Mouse (Mus musculus) C2C12 (cell line): ENCODE measurements around the gene Zc3h7a. TPM values are rescaled to one million over a fixed set of nuclear protein-coding genes. Genes with fewer than 3 reads are reported as not detected.

Source experiments
- H3K27me3 ChIP-seq: one replicate; pipeline ENCODE4 v1.6.1; 2011; ENCODE audit not compliant: control insufficient read depth, insufficient read depth, insufficient read length
- H3K36me3 ChIP-seq: one replicate; pipeline ENCODE4 v1.6.1; 2011; ENCODE audit not compliant: control insufficient read depth, insufficient read depth
- H3K4me3 ChIP-seq: one replicate; pipeline ENCODE4 v1.5.1; 2011; ENCODE audit warnings: mild to moderate bottlenecking, control low read depth; ENCODE audit not compliant: poor library complexity, insufficient read depth, severe bottlenecking
- H3K79me2 ChIP-seq: one replicate; pipeline ENCODE4 v1.6.1; 2011; ENCODE audit not compliant: control insufficient read depth, insufficient read depth
- H3K79me3 ChIP-seq: one replicate; pipeline ENCODE4 v1.6.1; 2011; ENCODE audit warnings: low read depth, control low read depth
- H3ac ChIP-seq: one replicate; pipeline ENCODE3; 2011; ENCODE audit warnings: low read depth; ENCODE audit not compliant: control insufficient read depth, insufficient read length
- CEBPB ChIP-seq: IDR thresholded peaks from one replicate; pipeline ENCODE4 v1.6.1; 2011; ENCODE audit warnings: low read depth, mild to moderate bottlenecking, control low read depth, moderate library complexity
- CTCF ChIP-seq: IDR thresholded peaks from one replicate; pipeline ENCODE4 v1.5.1; 2011; ENCODE audit not compliant: control insufficient read depth, insufficient read depth, insufficient read length
- FOSL1 ChIP-seq: IDR thresholded peaks from one replicate; pipeline ENCODE4 v1.8.0; 2011; ENCODE audit warnings: mild to moderate bottlenecking, low read length; ENCODE audit not compliant: poor library complexity, insufficient read depth, severe bottlenecking
- MAX ChIP-seq: IDR thresholded peaks from one replicate; pipeline ENCODE4 v1.6.1; 2011; ENCODE audit warnings: mild to moderate bottlenecking, control low read depth
- MYOD1 ChIP-seq: IDR thresholded peaks from one replicate; pipeline ENCODE4 v1.6.1; 2011; ENCODE audit warnings: low read depth; ENCODE audit not compliant: control insufficient read depth, insufficient read length
- MYOG ChIP-seq: IDR thresholded peaks from one replicate; pipeline ENCODE4 v1.6.1; 2011; ENCODE audit not compliant: control insufficient read depth, insufficient read length; ENCODE audit errors: extremely low read depth
- USF1 ChIP-seq: IDR thresholded peaks from one replicate; pipeline ENCODE4 v1.6.1; 2011; ENCODE audit warnings: low read depth, mild to moderate bottlenecking, control low read depth, moderate library complexity
- polyA plus RNA-seq: library from polyadenylated mRNA; unstranded; fragments of >200 nt; fragmentation: generic; extraction: Trizol; gene quantifications from one replicate; pipeline ENCODE4 v1.2.1, GENCODE M21; 2012; ENCODE audit warnings: missing spikeins

Gene Zc3h7a
- polyA plus RNA-seq, 1 experiment, result 10.2 TPM

- Histone ChIP-seq H3ac (peak overlapping the region; percentile 52), H3K79me3 (peaks cover 32% of the 10 kb centered on the region), H3K79me2 (peaks cover 42% of the 10 kb centered on the region), H3K4me3 (peak overlapping the region; percentile 86), H3K36me3 (no peaks in the 10 kb centered on the region), H3K27me3 (no peaks in the 10 kb centered on the region)
- TF ChIP-seq MYOG (no peak), MYOD1 (no peak), MAX (no peak), CEBPB (no peak), USF1 (no peak), CTCF (no peak), FOSL1 (no peak)
These were observed 671 bp upstream of the Zc3h7a start for GRCm38 (mm10) chr16:11176884-11177244.

GRCm38 (mm10) chr16:11175489-11176207, 545 bp downstream of the Zc3h7a start:
- H3K27me3 ChIP-seq, result no peaks in the 10 kb centered on the region
- peak overlapping the region; percentile 86 for H3K4me3 ChIP-seq
- no peaks in the 10 kb centered on the region for H3K36me3 ChIP-seq
- TF ChIP-seq MYOG (no peak), MYOD1 (no peak), FOSL1 (no peak), USF1 (no peak), CEBPB (no peak), CTCF (no peak), MAX (no peak)
- peaks cover 44% of the 10 kb centered on the region for H3K79me3 ChIP-seq
- H3ac ChIP-seq, result peak overlapping the region; percentile 74
- peaks cover 54% of the 10 kb centered on the region for H3K79me2 ChIP-seq

DNA sequence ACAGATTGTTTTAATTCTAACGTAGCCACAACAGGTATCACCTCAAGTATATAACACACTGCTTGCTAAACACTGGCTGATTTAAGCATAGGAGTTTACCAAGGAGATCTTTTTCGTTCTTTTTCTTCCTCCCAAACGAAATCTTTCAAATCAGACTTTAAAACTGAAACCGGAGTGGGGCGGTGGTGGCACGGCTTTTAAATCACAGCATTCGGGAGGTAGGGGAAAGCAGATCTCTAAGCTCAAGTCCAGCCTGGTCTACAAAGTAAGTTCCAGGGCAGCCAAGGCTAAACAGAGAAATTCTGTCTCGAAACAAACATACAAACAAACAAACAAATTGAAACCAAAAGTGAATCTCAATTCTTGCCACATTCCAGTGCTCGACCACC, 1.1 kb downstream of the Zc3h7a start:
- no peaks in the 10 kb centered on the region for H3K36me3 ChIP-seq
- TF ChIP-seq MAX (no peak), USF1 (no peak), MYOD1 (no peak), CEBPB (no peak), CTCF (no peak)

DNA sequence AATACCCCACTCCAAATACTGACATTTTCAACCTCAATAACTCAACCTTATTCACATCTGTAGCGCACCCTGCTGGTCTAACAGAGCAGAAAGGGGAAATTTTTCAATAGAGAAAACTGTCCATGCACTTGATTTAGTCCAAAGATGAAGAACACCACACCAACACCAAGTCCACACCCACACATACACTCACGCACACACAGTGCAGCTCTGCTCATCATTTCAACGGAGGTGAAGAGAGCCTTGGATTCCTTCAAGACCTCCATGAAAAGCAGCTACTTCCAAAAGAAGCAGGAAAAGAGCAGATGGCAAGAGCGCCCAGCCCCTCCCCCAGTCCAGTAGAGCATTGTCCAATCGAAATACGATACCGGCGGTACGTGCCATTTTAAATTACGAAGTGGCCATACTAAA, 1.5 kb downstream of the Zc3h7a start:
- Histone ChIP-seq H3K36me3 (no peaks in the 10 kb centered on the region), H3K27me3 (no peaks in the 10 kb centered on the region), H3ac (no peak overlapping the region), H3K79me2 (peaks cover 64% of the 10 kb centered on the region), H3K4me3 (peak overlapping the region; percentile 86), H3K79me3 (peaks cover 53% of the 10 kb centered on the region)
- TF ChIP-seq FOSL1 (no peak), CTCF (no peak), CEBPB (no peak), USF1 (no peak), MYOG (no peak), MAX (no peak), MYOD1 (no peak)

More for the DNA sequence above, 1.1 kb downstream of the Zc3h7a start:
- Histone ChIP-seq H3K79me2 (peaks cover 60% of the 10 kb centered on the region), H3K27me3 (no peaks in the 10 kb centered on the region), H3ac (peak overlapping the region; percentile 59), H3K4me3 (peak overlapping the region; percentile 86), H3K79me3 (peaks cover 50% of the 10 kb centered on the region)

GRCm38 (mm10) chr16:11171679-11172078, 4.5 kb downstream of the Zc3h7a start:
- Histone ChIP-seq H3K27me3 (no peaks in the 10 kb centered on the region), H3K79me3 (peaks cover 77% of the 10 kb centered on the region), H3K79me2 (peaks cover 94% of the 10 kb centered on the region), H3K36me3 (no peaks in the 10 kb centered on the region), H3ac (no peak overlapping the region), H3K4me3 (no peak overlapping the region)
- TF ChIP-seq MYOD1 (no peak), MAX (no peak), CEBPB (no peak), USF1 (no peak), CTCF (no peak), MYOG (no peak), FOSL1 (no peak)

GRCm38 (mm10) chr16:11166431-11166830, 9.8 kb downstream of the Zc3h7a start:
- no peaks in the 10 kb centered on the region for H3K27me3 ChIP-seq
- no peak overlapping the region for H3K4me3 ChIP-seq
- peaks cover 71% of the 10 kb centered on the region for H3K79me2 ChIP-seq
- peaks cover 58% of the 10 kb centered on the region for H3K79me3 ChIP-seq
- H3K36me3 ChIP-seq, result peaks cover 12% of the 10 kb centered on the region
- H3ac ChIP-seq, result no peak overlapping the region
- TF ChIP-seq CEBPB (no peak), MYOG (no peak), USF1 (no peak), FOSL1 (no peak), MYOD1 (no peak), MAX (no peak), CTCF (no peak)
